Mouse (Mus musculus) heart, embryonic 13.5 days (tissue): ENCODE data around the gene Edc3. TPM values are rescaled to one million over a fixed set of nuclear protein-coding genes. Genes with fewer than 3 reads are reported as not detected.

Source experiments
- ATAC-seq: fragments of 200-750 bp; cut with Nextera tagmentation; 2 replicates; pipeline ENCODE4 v1.8.0; 2017; ENCODE audit warnings: moderate TSS enrichment; ENCODE audit not compliant: insufficient number of reproducible peaks, low FRiP score, low TSS enrichment; ENCODE audit errors: extremely low read depth
- H3K27ac ChIP-seq: fragments of 300-500 bp; sonication (generic); replicated peaks from 2 replicates; pipeline ENCODE4 v1.5.1; 2015; ENCODE audit warnings: moderate library complexity, mild to moderate bottlenecking, inconsistent platforms
- H3K27me3 ChIP-seq: fragments of 300-500 bp; sonication (generic); replicated peaks from 2 replicates; pipeline ENCODE4 v1.6.1; 2015; ENCODE audit warnings: mild to moderate bottlenecking, inconsistent platforms
- H3K36me3 ChIP-seq: fragments of 300-500 bp; sonication (generic); 2 replicates; pipeline ENCODE4 v1.6.1; 2015; ENCODE audit warnings: mild to moderate bottlenecking, inconsistent platforms
- H3K4me1 ChIP-seq: fragments of 300-500 bp; sonication (generic); 2 replicates; pipeline ENCODE4 v1.6.1; 2015; ENCODE audit warnings: inconsistent platforms
- H3K4me2 ChIP-seq: fragments of 300-500 bp; sonication (generic); 2 replicates; pipeline ENCODE4 v1.6.1; 2015; ENCODE audit warnings: inconsistent platforms, mild to moderate bottlenecking, moderate library complexity
- H3K4me3 ChIP-seq: fragments of 300-500 bp; sonication (generic); 2 replicates; pipeline ENCODE4 v1.5.1; 2015; ENCODE audit warnings: moderate library complexity, mild to moderate bottlenecking, inconsistent platforms
- H3K9ac ChIP-seq: fragments of 300-500 bp; sonication (generic); 2 replicates; pipeline ENCODE4 v1.6.1; 2015; ENCODE audit warnings: inconsistent platforms, mild to moderate bottlenecking, moderate library complexity
- H3K9me3 ChIP-seq: fragments of 300-500 bp; sonication (generic); 2 replicates; pipeline ENCODE4 v1.6.1; 2016; ENCODE audit warnings: inconsistent platforms
- WGBS: fragments of 180-500 bp; shearing (Covaris S2); methylation state at CpG from one replicate; pipeline ENCODE4 v1.1.7; 2015; ENCODE audit warnings: mixed read lengths; 5-methylcytosine and 5-hydroxymethylcytosine counted together
- polyA plus RNA-seq: library from polyadenylated mRNA; unstranded; fragments of >200 nt; fragmentation: Nextera tagmentation; extraction: Ambion mirVana; gene quantifications from 2 replicates; pipeline ENCODE4 v1.2.1, GENCODE M21; 2015

The Edc3 gene
- polyA plus RNA-seq, 1 experiment from 2014 or later: 16.2 TPM

GRCm38 (mm10) chr9:57773754-57774153 is 65.4 kb downstream of the Edc3 start:
- Histone ChIP-seq H3K4me3 (no peak overlapping the region), H3K9me3 (no peaks in the 10 kb centered on the region), H3K27ac (peak overlapping the region; percentile 13; the same call in 1 of the 2 replicates), H3K4me2 (peak overlapping the region; percentile 8), H3K27me3 (no peaks in the 10 kb centered on the region), H3K4me1 (peaks cover 53% of the 10 kb centered on the region), H3K36me3 (no peaks in the 10 kb centered on the region), H3K9ac (no peak overlapping the region)
- ATAC-seq: no peak
- 40% methylated on average over 3 of the region's 3 CpGs for WGBS

DNA sequence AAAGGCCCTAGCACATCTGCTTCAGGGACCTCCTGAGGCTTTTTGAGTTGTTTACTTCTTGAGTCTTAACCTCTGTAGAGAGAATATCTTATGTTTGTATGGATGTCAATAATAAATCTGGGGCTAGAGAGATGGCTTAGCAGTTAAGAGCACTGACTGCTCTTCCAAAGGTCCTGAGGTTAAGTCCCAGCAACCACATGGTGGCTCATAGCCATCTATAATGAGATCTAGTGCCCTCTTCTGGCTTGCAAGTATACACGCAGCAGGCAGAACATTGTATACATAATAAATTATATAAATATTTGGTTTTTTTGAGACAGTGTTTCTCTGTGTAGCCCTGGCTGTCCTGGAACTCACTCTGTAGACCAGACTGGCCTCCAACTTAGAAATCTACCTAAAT is 65.8 kb downstream of the Edc3 start:
- no peaks in the 10 kb centered on the region for H3K36me3 ChIP-seq
- no peaks in the 10 kb centered on the region for H3K9me3 ChIP-seq
- ATAC-seq: no peak
- WGBS: 17% methylated on average over 1 of the region's 1 CpGs
- H3K4me3 ChIP-seq: no peak overlapping the region
- no peak overlapping the region; the same call in 1 of the 2 replicates for H3K4me2 ChIP-seq
- H3K9ac ChIP-seq: no peak overlapping the region
- H3K4me1 ChIP-seq: peaks cover 49% of the 10 kb centered on the region
- H3K27me3 ChIP-seq: no peaks in the 10 kb centered on the region
- H3K27ac ChIP-seq: peak overlapping the region; percentile 13; the same call in 1 of the 2 replicates

GRCm38 (mm10) chr9:57775026-57775425 is 66.7 kb downstream of the Edc3 start:
- Histone ChIP-seq H3K9ac (no peak overlapping the region), H3K4me1 (peaks cover 40% of the 10 kb centered on the region), H3K4me3 (no peak overlapping the region), H3K4me2 (no peak overlapping the region), H3K27ac (no peak overlapping the region), H3K9me3 (no peaks in the 10 kb centered on the region), H3K36me3 (no peaks in the 10 kb centered on the region), H3K27me3 (no peaks in the 10 kb centered on the region)
- 64% methylated on average over 5 of the region's 5 CpGs for WGBS
- no peak for ATAC-seq

DNA sequence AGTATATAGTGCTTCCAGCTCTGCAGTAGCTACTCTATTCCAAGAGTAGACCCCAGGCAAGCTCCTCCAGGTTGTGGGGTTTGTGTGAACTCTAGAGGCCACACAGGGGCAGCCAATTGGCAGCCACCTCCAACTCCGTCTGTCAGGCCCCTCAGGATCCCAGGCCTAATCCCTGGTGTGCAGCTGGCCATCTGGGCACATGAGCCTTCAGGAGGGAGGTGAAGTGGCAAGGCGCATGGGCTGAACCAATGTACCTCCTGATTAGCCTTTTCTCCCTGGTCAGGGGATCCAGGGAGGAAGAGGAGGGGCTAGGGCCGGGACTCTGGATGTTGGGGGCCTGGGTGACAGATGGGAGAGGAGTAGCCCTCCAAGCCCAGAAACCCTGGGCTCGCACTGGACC is 67.4 kb downstream of the Edc3 start:
- H3K4me2 ChIP-seq: no peak overlapping the region
- no peak for ATAC-seq
- peaks cover 33% of the 10 kb centered on the region for H3K4me1 ChIP-seq
- H3K27me3 ChIP-seq: no peaks in the 10 kb centered on the region
- no peaks in the 10 kb centered on the region for H3K9me3 ChIP-seq
- no peak overlapping the region for H3K27ac ChIP-seq
- 52% methylated on average over 4 of the region's 4 CpGs for WGBS
- H3K36me3 ChIP-seq: no peaks in the 10 kb centered on the region
- H3K4me3 ChIP-seq: no peak overlapping the region
- H3K9ac ChIP-seq: no peak overlapping the region

GRCm38 (mm10) chr9:57782656-57783055 is 74.3 kb downstream of the Edc3 start:
- 85% methylated on average over 3 of the region's 3 CpGs for WGBS
- ATAC-seq: no peak
- H3K4me3 ChIP-seq: no peak overlapping the region
- no peak overlapping the region for H3K4me2 ChIP-seq
- H3K27me3 ChIP-seq: no peaks in the 10 kb centered on the region
- H3K36me3 ChIP-seq: no peaks in the 10 kb centered on the region; the same call in 1 of the 2 replicates
- H3K9ac ChIP-seq: no peak overlapping the region
- no peaks in the 10 kb centered on the region for H3K9me3 ChIP-seq
- H3K4me1 ChIP-seq: peaks cover 11% of the 10 kb centered on the region; the same call in 1 of the 2 replicates
- H3K27ac ChIP-seq: no peak overlapping the region

GRCm38 (mm10) chr9:57789733-57790132 is 81.4 kb downstream of the Edc3 start:
- H3K27ac ChIP-seq: no peak overlapping the region
- no peaks in the 10 kb centered on the region for H3K9me3 ChIP-seq
- H3K4me2 ChIP-seq: no peak overlapping the region
- H3K27me3 ChIP-seq: no peaks in the 10 kb centered on the region
- 0 out of 2 replicates have a peak, but pooled peaks have one; percentile 12 for ATAC-seq
- peaks cover under 1% of the 10 kb centered on the region; the same call in 1 of the 2 replicates for H3K4me1 ChIP-seq
- H3K4me3 ChIP-seq: no peak overlapping the region
- peaks cover 50% of the 10 kb centered on the region for H3K36me3 ChIP-seq
- 71% methylated on average over 3 of the region's 3 CpGs for WGBS
- H3K9ac ChIP-seq: no peak overlapping the region

GRCm38 (mm10) chr9:57797456-57797855 is 89.1 kb downstream of the Edc3 start:
- Histone ChIP-seq H3K27me3 (no peaks in the 10 kb centered on the region), H3K9me3 (no peaks in the 10 kb centered on the region), H3K36me3 (peaks cover 67% of the 10 kb centered on the region), H3K4me2 (no peak overlapping the region), H3K27ac (no peak overlapping the region), H3K4me1 (peaks cover 41% of the 10 kb centered on the region), H3K9ac (no peak overlapping the region), H3K4me3 (no peak overlapping the region)
- 91% methylated on average over 8 of the region's 8 CpGs for WGBS
- no peak for ATAC-seq

DNA sequence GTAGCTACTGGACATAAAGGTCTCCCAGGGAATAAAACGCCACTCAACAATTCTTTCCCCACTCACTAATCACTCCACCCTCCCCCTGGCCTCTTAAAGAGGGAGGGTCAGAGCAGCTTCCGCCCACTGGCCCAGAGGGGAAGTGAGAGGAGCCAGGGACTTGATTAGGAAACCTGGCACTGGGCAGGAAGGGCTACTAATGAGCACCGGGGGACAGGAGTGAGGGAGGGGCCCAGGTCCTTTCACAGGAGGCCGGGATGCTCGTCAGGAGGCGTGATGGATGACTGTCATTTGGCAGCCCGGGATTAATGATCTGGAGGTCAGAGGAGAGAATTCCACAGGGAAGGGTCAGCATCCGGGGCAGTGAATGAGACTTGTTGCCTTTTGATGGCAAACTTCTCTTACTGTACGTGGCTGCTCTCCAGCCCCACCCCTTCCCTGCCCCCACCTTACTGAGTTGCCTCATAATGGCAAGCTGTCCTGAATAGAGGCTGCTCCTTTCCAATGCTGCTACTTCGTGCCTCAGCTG is 90.4 kb downstream of the Edc3 start:
- ATAC-seq: peak; percentile 33; the same call in 1 of the 2 replicates

GRCm38 (mm10) chr9:57800325-57800975 is 92.1 kb downstream of the Edc3 start:
- H3K36me3 ChIP-seq: peaks cover 37% of the 10 kb centered on the region
- no peak overlapping the region for H3K9ac ChIP-seq
- H3K4me3 ChIP-seq: no peak overlapping the region
- peak overlapping the region; percentile 6; the same call in 1 of the 2 replicates for H3K27ac ChIP-seq
- H3K9me3 ChIP-seq: no peaks in the 10 kb centered on the region
- peaks cover 69% of the 10 kb centered on the region for H3K4me1 ChIP-seq
- H3K4me2 ChIP-seq: peak overlapping the region; percentile 47
- WGBS: 40% methylated on average over 9 of the region's 9 CpGs
- no peaks in the 10 kb centered on the region for H3K27me3 ChIP-seq
- peak; percentile 14; the same call in 1 of the 2 replicates for ATAC-seq

More for the DNA sequence above, 90.4 kb downstream of the Edc3 start:
- Histone ChIP-seq H3K9me3 (no peaks in the 10 kb centered on the region), H3K4me3 (no peak overlapping the region), H3K9ac (peak overlapping the region; percentile 57), H3K36me3 (peaks cover 54% of the 10 kb centered on the region), H3K4me1 (peaks cover 55% of the 10 kb centered on the region), H3K27ac (peak overlapping the region; percentile 21), H3K27me3 (no peaks in the 10 kb centered on the region), H3K4me2 (peak overlapping the region; percentile 31)
- WGBS: 8% methylated on average over 10 of the region's 10 CpGs

Other genes starting within 250 kb of the Edc3 start
- gene Scamp5, start 240.5 kb upstream of the Edc3 start, polyA plus RNA-seq: 9.8 and 10.0 TPM in 2 replicates
- 12.2 and 13.5 TPM in 2 replicates for gene Rpp25, start 204.5 kb upstream of the Edc3 start, polyA plus RNA-seq
- 1,286 and 1,445 TPM in 2 replicates for gene Cox5a, start 187.3 kb upstream of the Edc3 start, polyA plus RNA-seq
- 11.4 and 12.8 TPM in 2 replicates for gene Fam219b, start 171.0 kb upstream of the Edc3 start, polyA plus RNA-seq
- gene Mpi, start 155.8 kb upstream of the Edc3 start, polyA plus RNA-seq: 74.2 and 80.9 TPM in 2 replicates
- gene Scamp2, start 147.6 kb upstream of the Edc3 start, polyA plus RNA-seq: 51.5 and 52.4 TPM in 2 replicates
- 14.6 and 17.1 TPM in 2 replicates for gene Ulk3, start 119.1 kb upstream of the Edc3 start, polyA plus RNA-seq
- gene Cplx3, start 102.3 kb upstream of the Edc3 start, polyA plus RNA-seq: not detected in 2 replicates
- not detected in 2 replicates for gene Lman1l, start 87.8 kb upstream of the Edc3 start, polyA plus RNA-seq
- 16.3 and 17.2 TPM in 2 replicates for gene Csk, start 54.9 kb upstream of the Edc3 start, polyA plus RNA-seq
- not detected in 2 replicates for gene Cyp1a2, start 24.8 kb upstream of the Edc3 start, polyA plus RNA-seq
- gene Cyp1a1, start 20.6 kb upstream of the Edc3 start, polyA plus RNA-seq: not detected in 2 replicates
- 56.1 and 57.1 TPM in 2 replicates for gene Clk3, start 57.3 kb downstream of the Edc3 start, polyA plus RNA-seq
- gene Arid3b, start 128.3 kb downstream of the Edc3 start, polyA plus RNA-seq: 11.3 and 12.3 TPM in 2 replicates
- 104 and 106 TPM in 2 replicates for gene Ubl7, start 202.4 kb downstream of the Edc3 start, polyA plus RNA-seq
- 0.13 and 0.38 TPM in 2 replicates for gene Sema7a, start 231.6 kb downstream of the Edc3 start, polyA plus RNA-seq